Mouse (Mus musculus): Measurements from ENCODE around the gene Ltbp1.

DNA sequence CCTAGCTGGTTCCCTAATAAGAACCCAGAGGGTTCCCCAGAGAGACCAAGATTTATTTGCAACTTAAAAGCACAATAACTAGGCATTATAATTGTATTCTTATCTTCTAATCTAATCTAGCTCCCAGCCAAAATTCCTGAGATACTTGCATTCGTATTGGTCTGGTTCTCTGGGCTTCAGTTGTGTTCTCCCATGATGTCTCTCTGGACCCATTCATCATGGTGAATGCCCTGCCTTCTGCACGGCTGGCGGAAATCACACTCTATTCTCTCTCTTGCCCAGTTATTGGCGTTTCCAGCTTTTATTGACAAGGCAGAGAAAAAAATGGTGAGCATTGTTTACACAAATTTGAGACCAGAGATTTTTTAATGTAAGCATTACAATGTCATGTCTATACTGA lies 33.6 kb downstream of the Ltbp1 start:
- TF ChIP-seq CTCF (IDR thresholded peaks at IDR 0.05; ENCODE audit: insufficient read depth, low read length), result no peak
- TF ChIP-seq POLR2A (IDR thresholded peaks at IDR 0.05; ENCODE audit: borderline replicate concordance, extremely low read depth, low read depth, low read length), result no peak
